Mouse (Mus musculus): ENCODE results near the gene Dnmt3l. TPM values are rescaled to one million over a fixed set of nuclear protein-coding genes. Genes with fewer than 3 reads are reported as not detected.
A peak's percentile ranks its signal among the peaks of the same experiment; 100 is the strongest.
"Not testable (repeated sequence)": the region's sequence is repeated elsewhere in the genome, so short reads cannot be mapped to it uniquely, and the experiment has no call there.

Dnmt3l gene
- polyA plus RNA-seq, 1 experiment from 2014 or later, result 0.62 TPM

- not testable (repeated sequence) for H3K4me3 ChIP-seq (replicated peaks; ENCODE audit: low read depth, low read length); H3K4me1 ChIP-seq (replicated peaks; ENCODE audit: insufficient read depth, low read length); H3K4me2 ChIP-seq (ENCODE audit: low read length); H3K36me3 ChIP-seq (ENCODE audit: insufficient read depth, low read length); H3K27me3 ChIP-seq (ENCODE audit: insufficient read depth, low read length); H3K9me3 ChIP-seq (replicated peaks; ENCODE audit: low read length); ATAC-seq (replicated peaks; ENCODE audit: low FRiP score, low read depth); H3K27ac ChIP-seq; H3K9ac ChIP-seq (ENCODE audit: low read depth, low read length)
- peak; percentile 47 for DNase-seq (ENCODE audit: low spot score)
- 64% methylated on average over 6 of the region's 8 CpGs for WGBS
- peak; percentile 59 for TF ChIP-seq CTCF (IDR thresholded peaks at IDR 0.05; ENCODE audit: low read depth)
These were observed 16.3 kb upstream of the Dnmt3l start for GRCm38 (mm10) chr10:78025453-78025852.

- Histone ChIP-seq H3K9ac (ENCODE audit: low read depth, low read length) (no peak overlapping the region), H3K9me3 (replicated peaks; ENCODE audit: low read length) (no peaks in the 10 kb centered on the region), H3K27me3 (ENCODE audit: insufficient read depth, low read length) (no peaks in the 10 kb centered on the region), H3K4me1 (replicated peaks; ENCODE audit: insufficient read depth, low read length) (no peaks in the 10 kb centered on the region), H3K4me3 (replicated peaks; ENCODE audit: low read depth, low read length) (no peak overlapping the region), H3K36me3 (ENCODE audit: insufficient read depth, low read length) (no peaks in the 10 kb centered on the region), H3K27ac (no peak overlapping the region), H3K4me2 (ENCODE audit: low read length) (no peak overlapping the region)
- DNase-seq (ENCODE audit: low spot score) (peak; percentile 93), ATAC-seq (replicated peaks; ENCODE audit: low FRiP score, low read depth) (peak; percentile 68)
- 5% methylated on average over 5 of the region's 5 CpGs for WGBS
- TF ChIP-seq CTCF (IDR thresholded peaks at IDR 0.05; ENCODE audit: low read depth), result peak; percentile 97
These were observed 13.6 kb upstream of the Dnmt3l start for GRCm38 (mm10) chr10:78028129-78028528.

DNA sequence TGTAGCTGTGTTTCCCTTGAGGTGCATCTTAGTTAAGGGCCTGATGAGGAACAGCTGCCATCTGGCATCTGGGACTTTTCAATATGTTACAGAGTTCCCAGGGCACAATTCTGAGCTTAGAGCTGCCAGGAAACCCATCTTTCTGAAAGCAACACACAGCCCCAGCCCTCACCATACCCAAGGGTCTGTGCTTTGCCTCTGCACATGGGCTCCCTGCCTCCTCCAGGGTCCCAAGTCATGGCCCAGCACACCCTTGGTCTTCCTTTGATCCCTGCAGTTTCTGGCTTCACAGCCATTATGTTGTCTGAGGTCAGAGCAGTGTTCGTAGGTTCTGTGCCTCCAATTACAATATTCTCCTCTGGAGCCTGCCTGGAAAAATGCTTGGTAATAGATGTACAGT, 12.7 kb upstream of the Dnmt3l start:
- DNase-seq (ENCODE audit: low spot score) (no peak), ATAC-seq (replicated peaks; ENCODE audit: low FRiP score, low read depth) (no peak)
- no peaks in the 10 kb centered on the region for H3K9me3 ChIP-seq (replicated peaks; ENCODE audit: low read length)
- H3K4me2 ChIP-seq (ENCODE audit: low read length), result no peak overlapping the region
- no peak for TF ChIP-seq CTCF (IDR thresholded peaks at IDR 0.05; ENCODE audit: low read depth)
- no peak overlapping the region for H3K27ac ChIP-seq
- no peaks in the 10 kb centered on the region for H3K27me3 ChIP-seq (ENCODE audit: insufficient read depth, low read length)
- H3K36me3 ChIP-seq (ENCODE audit: insufficient read depth, low read length), result no peaks in the 10 kb centered on the region
- 86% methylated on average over 1 of the region's 1 CpGs for WGBS
- H3K4me1 ChIP-seq (replicated peaks; ENCODE audit: insufficient read depth, low read length), result no peaks in the 10 kb centered on the region
- no peak overlapping the region for H3K4me3 ChIP-seq (replicated peaks; ENCODE audit: low read depth, low read length)
- no peak overlapping the region for H3K9ac ChIP-seq (ENCODE audit: low read depth, low read length)

DNA sequence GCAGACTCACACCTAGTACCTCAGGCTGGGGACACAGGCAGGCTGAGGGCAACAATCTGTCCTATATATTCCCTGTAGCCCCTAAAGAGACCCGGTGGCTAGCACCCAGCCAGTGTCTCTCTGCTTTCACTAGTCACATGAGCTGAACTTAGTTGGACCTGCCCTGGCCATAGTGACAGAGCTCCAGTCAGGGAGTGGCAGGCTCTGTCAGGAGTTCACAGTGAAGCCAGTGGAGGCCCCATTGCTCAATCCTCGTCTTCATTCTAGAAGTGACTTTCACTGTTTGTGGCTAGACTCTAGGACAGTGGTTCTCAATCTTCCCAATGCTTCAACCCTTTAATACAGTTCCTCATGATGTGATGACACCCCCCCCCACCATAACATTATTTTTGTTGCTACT, 9.8 kb upstream of the Dnmt3l start:
- Histone ChIP-seq H3K4me3 (replicated peaks; ENCODE audit: low read depth, low read length) (no peak overlapping the region), H3K9ac (ENCODE audit: low read depth, low read length) (no peak overlapping the region), H3K4me1 (replicated peaks; ENCODE audit: insufficient read depth, low read length) (no peaks in the 10 kb centered on the region), H3K36me3 (ENCODE audit: insufficient read depth, low read length) (no peaks in the 10 kb centered on the region), H3K27ac (no peak overlapping the region), H3K9me3 (replicated peaks; ENCODE audit: low read length) (no peaks in the 10 kb centered on the region), H3K4me2 (ENCODE audit: low read length) (no peak overlapping the region), H3K27me3 (ENCODE audit: insufficient read depth, low read length) (no peaks in the 10 kb centered on the region)
- no peak for TF ChIP-seq CTCF (IDR thresholded peaks at IDR 0.05; ENCODE audit: low read depth)
- no peak for ATAC-seq (replicated peaks; ENCODE audit: low FRiP score, low read depth)
- WGBS, result 70% methylated on average over 2 of the region's 2 CpGs
- no peak for DNase-seq (ENCODE audit: low spot score)

GRCm38 (mm10) chr10:78037139-78037538, 4.6 kb upstream of the Dnmt3l start:
- H3K4me1 ChIP-seq (replicated peaks; ENCODE audit: insufficient read depth, low read length), result no peaks in the 10 kb centered on the region
- DNase-seq (ENCODE audit: low spot score) (no peak), ATAC-seq (replicated peaks; ENCODE audit: low FRiP score, low read depth) (no peak)
- no peaks in the 10 kb centered on the region for H3K9me3 ChIP-seq (replicated peaks; ENCODE audit: low read length)
- WGBS, result 87% methylated on average over 4 of the region's 4 CpGs
- TF ChIP-seq CTCF (IDR thresholded peaks at IDR 0.05; ENCODE audit: low read depth), result no peak
- H3K27ac ChIP-seq, result no peak overlapping the region
- no peaks in the 10 kb centered on the region for H3K36me3 ChIP-seq (ENCODE audit: insufficient read depth, low read length)
- no peak overlapping the region for H3K9ac ChIP-seq (ENCODE audit: low read depth, low read length)
- no peak overlapping the region for H3K4me3 ChIP-seq (replicated peaks; ENCODE audit: low read depth, low read length)
- H3K27me3 ChIP-seq (ENCODE audit: insufficient read depth, low read length), result no peaks in the 10 kb centered on the region
- H3K4me2 ChIP-seq (ENCODE audit: low read length), result no peak overlapping the region

GRCm38 (mm10) chr10:78042096-78042495, 349 bp downstream of the Dnmt3l start:
- H3K27me3 ChIP-seq (ENCODE audit: insufficient read depth, low read length), result no peaks in the 10 kb centered on the region
- no peak overlapping the region for H3K4me2 ChIP-seq (ENCODE audit: low read length)
- H3K9me3 ChIP-seq (replicated peaks; ENCODE audit: low read length), result no peaks in the 10 kb centered on the region
- 61% methylated on average over 7 of the region's 7 CpGs for WGBS
- no peaks in the 10 kb centered on the region for H3K4me1 ChIP-seq (replicated peaks; ENCODE audit: insufficient read depth, low read length)
- TF ChIP-seq CTCF (IDR thresholded peaks at IDR 0.05; ENCODE audit: low read depth), result no peak
- no peak overlapping the region for H3K27ac ChIP-seq
- no peak overlapping the region for H3K9ac ChIP-seq (ENCODE audit: low read depth, low read length)
- no peak for ATAC-seq (replicated peaks; ENCODE audit: low FRiP score, low read depth)
- H3K4me3 ChIP-seq (replicated peaks; ENCODE audit: low read depth, low read length), result no peak overlapping the region
- no peaks in the 10 kb centered on the region for H3K36me3 ChIP-seq (ENCODE audit: insufficient read depth, low read length)
- DNase-seq (ENCODE audit: low spot score), result no peak
